Comparison of ENCODE assay signal across 12 mouse cellular contexts in genomic region chr13:117211386-117211875, GRCm38 (mm10). TPM values are rescaled to one million over a fixed set of nuclear protein-coding genes. Genes with fewer than 3 reads are reported as not detected.
DNase-seq lines count a peak whose midpoint lies in the region; ATAC-seq and TF ChIP-seq lines count a peak whose summit lies in the region.
"Had no signal": no experiment of that assay in that cellular context is flagged by ENCODE, and none has a peak within 500 bp of the region (broad histone marks: within the 10 kb centered on the region; RNA-seq: fewer than 3 reads in every experiment).

No protein-coding gene starts in this region.

- H3K4me1 ChIP-seq in liver, embryonic 11.5 days (replicated peaks; ENCODE audit: control insufficient read depth, insufficient read depth, low read length), result peaks cover 2% of the 10 kb centered on the region; the same call in 1 of the 2 replicates
- no peaks in the 10 kb centered on the region for H3K4me1 ChIP-seq in forebrain, postnatal 0 days (ENCODE audit: insufficient read depth)
- peaks cover 16% of the 10 kb centered on the region for H3K4me1 ChIP-seq in midbrain, embryonic 10.5 days
- H3K4me1 ChIP-seq: intestine, embryonic 15.5 days; stomach, embryonic 15.5 days had no signal

- H3K36me3 ChIP-seq in liver, embryonic 11.5 days (ENCODE audit: control insufficient read depth, insufficient read depth, low read length), result no peaks in the 10 kb centered on the region
- no peaks in the 10 kb centered on the region for H3K36me3 ChIP-seq in forebrain, postnatal 0 days (ENCODE audit: insufficient read depth)
- no peaks in the 10 kb centered on the region for H3K36me3 ChIP-seq in midbrain, embryonic 10.5 days
- H3K36me3 ChIP-seq: intestine, embryonic 15.5 days; neural tube, embryonic 13.5 days; stomach, embryonic 15.5 days had no signal

- no peak for TF ChIP-seq CTCF in forebrain, postnatal 0 days (IDR thresholded peaks at IDR 0.05; ENCODE audit: low read depth)

- H3K4me3 ChIP-seq in liver, embryonic 11.5 days (ENCODE audit: low read depth, low read length), result no peak overlapping the region
- H3K4me3 ChIP-seq in forebrain, postnatal 0 days (ENCODE audit: low read depth, low read length), result no peak overlapping the region
- H3K4me3 ChIP-seq in midbrain, embryonic 10.5 days, result no peak overlapping the region
- H3K4me3 ChIP-seq: intestine, embryonic 15.5 days; neural tube, embryonic 13.5 days; stomach, embryonic 15.5 days had no signal

- no peak overlapping the region for H3K4me2 ChIP-seq in liver, embryonic 11.5 days
- no peak overlapping the region for H3K4me2 ChIP-seq in forebrain, postnatal 0 days (ENCODE audit: low read depth)
- H3K4me2 ChIP-seq: intestine, embryonic 15.5 days; neural tube, embryonic 13.5 days; stomach, embryonic 15.5 days had no signal

- H3K27ac ChIP-seq in liver, embryonic 11.5 days (ENCODE audit: low read depth, low read length), result no peak overlapping the region
- no peak overlapping the region for H3K27ac ChIP-seq in forebrain, postnatal 0 days (ENCODE audit: low read depth, low read length)
- no peak overlapping the region for H3K27ac ChIP-seq in midbrain, embryonic 10.5 days (replicated peaks)
- H3K27ac ChIP-seq: intestine, embryonic 15.5 days; neural tube, embryonic 13.5 days; stomach, embryonic 15.5 days had no signal

- 30% methylated on average over 11 of the region's 11 CpGs for WGBS in liver, embryonic 11.5 days
- 83% methylated on average over 11 of the region's 11 CpGs for WGBS in forebrain, postnatal 0 days
- 71% methylated on average over 11 of the region's 11 CpGs for WGBS in midbrain, embryonic 10.5 days

- DNase-seq in 3134 (ENCODE audit: extremely low read depth, insufficient read length, low spot score), result peak; percentile 41
- DNase-seq in CD8-positive naive resting alpha-beta T cell, adult 2 months (ENCODE audit: low read depth in 2 of 2, low spot score in 2 of 2), result peak; percentile 50 to 55
- no peak for DNase-seq in liver, embryonic 11.5 days (ENCODE audit: low spot score)
- no peak for DNase-seq in forebrain, postnatal 0 days
- no peak for DNase-seq in midbrain, embryonic 10.5 days (ENCODE audit: low spot score)
- no peak for DNase-seq in right cerebral cortex, postnatal 25 days
- DNase-seq: cerebellum, adult 9-10 months had no signal

- H3K9me3 ChIP-seq in liver, embryonic 11.5 days (ENCODE audit: control insufficient read depth, low read length), result no peaks in the 10 kb centered on the region
- H3K9me3 ChIP-seq in forebrain, postnatal 0 days (ENCODE audit: low read length), result no peaks in the 10 kb centered on the region
- no peaks in the 10 kb centered on the region for H3K9me3 ChIP-seq in midbrain, embryonic 10.5 days (replicated peaks)
- H3K9me3 ChIP-seq: intestine, embryonic 15.5 days; neural tube, embryonic 13.5 days; stomach, embryonic 15.5 days had no signal

- 0 out of 2 replicates have a peak, but pooled peaks have one; percentile 32 for ATAC-seq in liver, embryonic 11.5 days (replicated peaks; ENCODE audit: low FRiP score)
- peak; percentile 53 for ATAC-seq in megakaryocyte-erythroid progenitor cell, adult 5-6 weeks (replicated peaks; ENCODE audit: low FRiP score, low TSS enrichment, poor library complexity, severe bottlenecking)
- ATAC-seq in forebrain, postnatal 0 days, result no peak
- ATAC-seq: intestine, embryonic 15.5 days had no signal

- no peak overlapping the region for H3K9ac ChIP-seq in liver, embryonic 11.5 days (ENCODE audit: low read depth, low read length)
- H3K9ac ChIP-seq in forebrain, postnatal 0 days, result no peak overlapping the region
- H3K9ac ChIP-seq: intestine, embryonic 15.5 days; neural tube, embryonic 13.5 days; stomach, embryonic 15.5 days had no signal

- H3K27me3 ChIP-seq in liver, embryonic 11.5 days (replicated peaks; ENCODE audit: control insufficient read depth, insufficient read depth, low read length), result no peaks in the 10 kb centered on the region
- H3K27me3 ChIP-seq in forebrain, postnatal 0 days (ENCODE audit: insufficient read depth, low read length), result no peaks in the 10 kb centered on the region
- no peaks in the 10 kb centered on the region for H3K27me3 ChIP-seq in midbrain, embryonic 10.5 days (ENCODE audit: low read depth, poor library complexity, severe bottlenecking)
- H3K27me3 ChIP-seq: intestine, embryonic 15.5 days; neural tube, embryonic 13.5 days; stomach, embryonic 15.5 days had no signal

RNA-seq across cellular contexts. Expression of gene Emb, which starts 3.1 kb away (rescaled TPM):
- 27.4 and 29.0 TPM in 2 replicates for polyA plus RNA-seq in liver, embryonic 11.5 days (2014; fragmentation: Nextera tagmentation; extraction: Ambion mirVana)
- total RNA-seq in megakaryocyte-erythroid progenitor cell, adult 5-6 weeks (2014; fragmentation: Nextera tagmentation), result 3.2 and 9.8 TPM in 2 replicates
- total RNA-seq in megakaryocyte-erythroid progenitor cell, adult 5-6 weeks (2017), result 8.6 and 12.8 TPM in 2 replicates
- total RNA-seq in forebrain, postnatal 0 days (2014; rRNA removed), result 9.8 and 12.3 TPM in 2 replicates
- 8.5 and 11.6 TPM in 2 replicates for polyA plus RNA-seq in forebrain, postnatal 0 days (2015; fragmentation: Nextera tagmentation; extraction: Ambion mirVana)
- polyA plus RNA-seq in midbrain, embryonic 10.5 days (2016; fragmentation: Nextera tagmentation; extraction: Ambion mirVana), result 45.5 and 58.1 TPM in 2 replicates

RNA-seq across cellular contexts. Expression of gene Gm17509, which starts 9.4 kb away (rescaled TPM):
- polyA plus RNA-seq in liver, embryonic 11.5 days (2014; fragmentation: Nextera tagmentation; extraction: Ambion mirVana), result not detected in 2 replicates
- total RNA-seq in megakaryocyte-erythroid progenitor cell, adult 5-6 weeks (2014; fragmentation: Nextera tagmentation), result not detected in 2 replicates
- 0.65 TPM in 1 of 2 replicates, not detected in the other for total RNA-seq in megakaryocyte-erythroid progenitor cell, adult 5-6 weeks (2017)
- total RNA-seq in forebrain, postnatal 0 days (2014; rRNA removed), result 0.33 and 0.46 TPM in 2 replicates
- polyA plus RNA-seq in forebrain, postnatal 0 days (2015; fragmentation: Nextera tagmentation; extraction: Ambion mirVana), result 0.07 and 0.09 TPM in 2 replicates
- polyA plus RNA-seq in midbrain, embryonic 10.5 days (2016; fragmentation: Nextera tagmentation; extraction: Ambion mirVana), result 1.1 and 1.4 TPM in 2 replicates
- total RNA-seq: gastrocnemius, adult 18-20 months had no signal
- polyA plus RNA-seq: stomach, embryonic 15.5 days had no signal

Comparison
In these comparisons a context has a peak if more than half of its experiments do, and no peak if none do; other contexts are left out.
1. DNase-seq: peak in 3134 (single experiment) and CD8-positive naive resting alpha-beta T cell, adult 2 months (2 of 2); none in liver, embryonic 11.5 days (single experiment), forebrain, postnatal 0 days (single experiment), midbrain, embryonic 10.5 days (single experiment) and right cerebral cortex, postnatal 25 days (single experiment).